Mouse (Mus musculus) stomach, embryonic 14.5 days (tissue): ENCODE data around the gene Cnpy2. TPM values are rescaled to one million over a fixed set of nuclear protein-coding genes. Genes with fewer than 3 reads are reported as not detected.

ENCODE experiments used
- ATAC-seq: fragments of 200-750 bp; cut with Nextera tagmentation; 2 replicates; pipeline ENCODE4 v1.8.0; 2017; ENCODE audit warnings: low read depth, moderate TSS enrichment; ENCODE audit not compliant: insufficient number of reproducible peaks, insufficient read depth, low FRiP score
- H3K27ac ChIP-seq: fragments of 300-500 bp; sonication (generic); 2 replicates; pipeline ENCODE4 v1.5.1; 2014; ENCODE audit warnings: mild to moderate bottlenecking, low read length, moderate library complexity, mixed read lengths
- H3K27me3 ChIP-seq: fragments of 300-500 bp; sonication (generic); 2 replicates; pipeline ENCODE4 v1.6.1; 2014; ENCODE audit warnings: low read length, control low read depth, mixed read lengths; ENCODE audit not compliant: control insufficient read depth, insufficient read depth
- H3K36me3 ChIP-seq: fragments of 300-500 bp; sonication (generic); 2 replicates; pipeline ENCODE4 v1.6.1; 2014; ENCODE audit warnings: mild to moderate bottlenecking, control low read depth, low read length, moderate library complexity, mixed read lengths; ENCODE audit not compliant: control insufficient read depth, insufficient read depth
- H3K4me1 ChIP-seq: fragments of 300-500 bp; sonication (generic); 2 replicates; pipeline ENCODE4 v1.6.1; 2014; ENCODE audit warnings: low read length, control low read depth, mixed read lengths; ENCODE audit not compliant: control insufficient read depth, insufficient read depth
- H3K4me2 ChIP-seq: fragments of 300-500 bp; sonication (generic); replicated peaks from 2 replicates; pipeline ENCODE4 v1.6.1; 2014; ENCODE audit warnings: low read depth, low read length, control low read depth
- H3K4me3 ChIP-seq: fragments of 300-500 bp; sonication (generic); 2 replicates; pipeline ENCODE4 v1.5.1; 2014; ENCODE audit warnings: low read depth, low read length, control low read depth
- H3K9ac ChIP-seq: fragments of 300-500 bp; sonication (generic); replicated peaks from 2 replicates; pipeline ENCODE4 v1.6.1; 2014; ENCODE audit warnings: low read depth, mild to moderate bottlenecking, control low read depth, low read length, moderate library complexity, mixed read lengths
- H3K9me3 ChIP-seq: fragments of 300-500 bp; sonication (generic); 2 replicates; pipeline ENCODE4 v1.6.1; 2016; ENCODE audit warnings: low read depth, low read length, control low read depth; ENCODE audit not compliant: control insufficient read depth
- WGBS: fragments of 180-500 bp; shearing (Covaris S2); extraction: QIAGEN DNeasy Blood & Tissue Kit; methylation state at CpG from one replicate; pipeline ENCODE4 v1.1.7; 2014; 5-methylcytosine and 5-hydroxymethylcytosine counted together
- polyA plus RNA-seq: library from polyadenylated mRNA; unstranded; fragments of >200 nt; fragmentation: Nextera tagmentation; extraction: Ambion mirVana; gene quantifications from 2 replicates; pipeline ENCODE4 v1.2.1, GENCODE M21; 2014

Gene Cnpy2
- polyA plus RNA-seq, 1 experiment from 2014 or later = 328 TPM

DNA sequence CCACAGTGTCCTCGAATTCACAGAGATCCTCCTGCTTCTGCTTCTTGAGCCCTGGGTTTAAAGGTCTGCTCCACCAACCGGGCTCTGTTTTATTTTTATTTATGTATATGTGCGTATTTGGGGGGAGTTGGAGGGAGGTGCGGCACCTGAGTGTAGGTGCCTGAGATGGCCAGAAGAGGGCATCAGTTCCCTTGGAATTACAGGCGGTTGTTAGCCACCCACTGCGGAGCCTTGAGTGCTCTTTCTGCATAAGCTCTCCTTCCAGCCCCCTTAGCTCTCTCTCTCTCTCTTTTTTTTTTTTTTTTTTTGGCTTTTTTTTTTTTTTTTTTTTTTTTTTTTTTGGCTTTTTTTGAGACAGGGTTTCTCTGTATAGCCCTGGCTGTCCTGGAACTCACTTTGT lies 52.1 kb downstream of the Cnpy2 start:
- H3K27ac ChIP-seq = no peak overlapping the region
- H3K4me2 ChIP-seq = no peak overlapping the region
- no peak overlapping the region for H3K9ac ChIP-seq
- peaks cover 20% of the 10 kb centered on the region for H3K4me1 ChIP-seq
- WGBS = 82% methylated on average over 6 of the region's 6 CpGs
- H3K27me3 ChIP-seq = no peaks in the 10 kb centered on the region
- H3K9me3 ChIP-seq = no peaks in the 10 kb centered on the region
- peaks cover 7% of the 10 kb centered on the region; the same call in 1 of the 2 replicates for H3K36me3 ChIP-seq
- H3K4me3 ChIP-seq = no peak overlapping the region
- ATAC-seq = no peak

DNA sequence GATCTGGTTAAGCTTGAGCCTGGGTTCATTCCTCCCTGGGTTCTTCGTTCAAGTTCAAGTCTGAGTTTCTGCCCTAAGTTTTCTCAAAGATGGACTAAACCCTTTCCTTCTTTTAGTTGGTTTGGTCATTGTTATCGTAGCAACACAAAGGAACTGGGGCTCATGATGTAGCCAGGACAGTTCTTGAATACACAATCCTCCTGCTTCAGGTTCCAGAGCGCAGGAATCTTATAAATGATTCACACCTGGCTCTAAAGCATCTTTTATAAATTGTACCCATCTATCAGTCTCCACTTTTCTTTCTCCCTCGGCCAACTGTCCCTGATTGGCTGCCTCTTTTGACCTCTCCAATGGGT lies 53.8 kb downstream of the Cnpy2 start:
- H3K4me3 ChIP-seq = 0 out of 2 replicates have a peak overlapping the region, but pooled peaks have one; percentile 100
- ATAC-seq = no peak
- peaks cover 20% of the 10 kb centered on the region for H3K4me1 ChIP-seq
- H3K9ac ChIP-seq = peak overlapping the region; percentile 97
- whole genome bisulfite sequencing = 49% methylated on average over 4 of the region's 4 CpGs
- H3K27ac ChIP-seq = peak overlapping the region; percentile 96
- no peaks in the 10 kb centered on the region for H3K27me3 ChIP-seq
- H3K4me2 ChIP-seq = peak overlapping the region; percentile 69
- peaks cover 23% of the 10 kb centered on the region; the same call in 1 of the 2 replicates for H3K36me3 ChIP-seq
- no peaks in the 10 kb centered on the region for H3K9me3 ChIP-seq

GRCm38 (mm10) chr10:128376455-128377211 lies 54.4 kb downstream of the Cnpy2 start, which contains the start of gene Ankrd52:
Gene Ankrd52, plus strand, starts transcription at chr10:128377115.
- H3K4me3 ChIP-seq = peak within 1 kb of the TSS; percentile 100
- under 1% methylated on average over 61 of the region's 73 CpGs for WGBS

More at GRCm38 (mm10) chr10:128376455-128377211, 54.4 kb downstream of the Cnpy2 start, which contains the start of gene Ankrd52:
- H3K36me3 ChIP-seq = peaks cover 27% of the 10 kb centered on the region
- no peaks in the 10 kb centered on the region for H3K9me3 ChIP-seq
- peak within 1 kb of the TSS; percentile 96 for H3K27ac ChIP-seq
- peak within 1 kb of the TSS; percentile 97 for H3K9ac ChIP-seq
- peak within 1 kb of the TSS; percentile 69 for H3K4me2 ChIP-seq
- H3K27me3 ChIP-seq = no peaks in the 10 kb centered on the region
- peak; percentile 94 for ATAC-seq
- peaks cover 20% of the 10 kb centered on the region for H3K4me1 ChIP-seq

Other genes starting within 250 kb of the Cnpy2 start
- gene Atp5b, start 239.2 kb upstream of the Cnpy2 start, polyA plus RNA-seq = 2,052 and 2,172 TPM in 2 replicates
- gene Baz2a, start 230.9 kb upstream of the Cnpy2 start, polyA plus RNA-seq = 28.1 and 28.2 TPM in 2 replicates
- 29.5 and 35.6 TPM in 2 replicates for gene Rbms2, start 142.2 kb upstream of the Cnpy2 start, polyA plus RNA-seq
- 0.78 and 0.84 TPM in 2 replicates for gene Gls2, start 128.0 kb upstream of the Cnpy2 start, polyA plus RNA-seq
- 33.5 and 33.7 TPM in 2 replicates for gene Spryd4, start 110.7 kb upstream of the Cnpy2 start, polyA plus RNA-seq
- gene Mip, start 96.6 kb upstream of the Cnpy2 start, polyA plus RNA-seq = 0.11 TPM in 1 of 2 replicates, not detected in the other
- 47.2 and 48.0 TPM in 2 replicates for gene Timeless, start 90.4 kb upstream of the Cnpy2 start, polyA plus RNA-seq
- gene Apon, start 68.4 kb upstream of the Cnpy2 start, polyA plus RNA-seq = 0.27 TPM in 1 of 2 replicates, not detected in the other
- gene Apof, start 53.8 kb upstream of the Cnpy2 start, polyA plus RNA-seq = not detected in 2 replicates
- gene Stat2, start 51.9 kb upstream of the Cnpy2 start, polyA plus RNA-seq = 12.2 and 13.0 TPM in 2 replicates
- 0.36 and 0.43 TPM in 2 replicates for gene Il23a, start 23.7 kb upstream of the Cnpy2 start, polyA plus RNA-seq
- 32.9 and 34.8 TPM in 2 replicates for gene Pan2, start 19.1 kb upstream of the Cnpy2 start, polyA plus RNA-seq
- gene Cs, start 15.3 kb downstream of the Cnpy2 start, polyA plus RNA-seq = 211 and 214 TPM in 2 replicates
- gene Coq10a, start 46.5 kb downstream of the Cnpy2 start, polyA plus RNA-seq = 12.9 and 13.0 TPM in 2 replicates
- gene Ankrd52, start 54.7 kb downstream of the Cnpy2 start, polyA plus RNA-seq = 16.7 and 17.8 TPM in 2 replicates
- 3.4 and 3.7 TPM in 2 replicates for gene Slc39a5, start 78.8 kb downstream of the Cnpy2 start, polyA plus RNA-seq
- gene Nabp2, start 89.0 kb downstream of the Cnpy2 start, polyA plus RNA-seq = 76.6 and 86.7 TPM in 2 replicates
- 31.9 and 34.6 TPM in 2 replicates for gene Rnf41, start 89.2 kb downstream of the Cnpy2 start, polyA plus RNA-seq
- gene Smarcc2, start 136.8 kb downstream of the Cnpy2 start, polyA plus RNA-seq = 109 and 110 TPM in 2 replicates
- 1,824 and 1,933 TPM in 2 replicates for gene Myl6, start 171.7 kb downstream of the Cnpy2 start, polyA plus RNA-seq
- gene Myl6b, start 176.2 kb downstream of the Cnpy2 start, polyA plus RNA-seq = 3.2 and 3.4 TPM in 2 replicates
- 25.8 and 28.9 TPM in 2 replicates for gene Esyt1, start 203.4 kb downstream of the Cnpy2 start, polyA plus RNA-seq
- gene Zc3h10, start 225.3 kb downstream of the Cnpy2 start, polyA plus RNA-seq = 8.8 and 10.7 TPM in 2 replicates
- 4,724 and 5,059 TPM in 2 replicates for gene Rpl41, start 226.8 kb downstream of the Cnpy2 start, polyA plus RNA-seq
- 210 and 218 TPM in 2 replicates for gene Pa2g4, start 243.5 kb downstream of the Cnpy2 start, polyA plus RNA-seq